1 mouse cellular context compared by ENCODE assay signal in genomic region chr15:102931706-102932358, GRCm38 (mm10).
TF ChIP-seq lines count a peak whose summit lies in the region.

No protein-coding gene starts in this region.

TF ChIP-seq in CH12.LX, 34 proteins besides CTCF, POLR2A, EP300 and RAD21:
- TF ChIP-seq KAT2A (IDR thresholded peaks at IDR 0.05; ENCODE audit: insufficient replicate concordance, low read length), result no peak
- no peak for TF ChIP-seq ETS1 (conservative IDR thresholded peaks at IDR 0.05; ENCODE audit: low read depth, low read length)
- no peak for TF ChIP-seq USF2 (conservative IDR thresholded peaks at IDR 0.05; ENCODE audit: low read depth, low read length)
- TF ChIP-seq SIN3A (IDR thresholded peaks at IDR 0.05; ENCODE audit: low read length), result no peak
- TF ChIP-seq ZNF384 (IDR thresholded peaks at IDR 0.05; ENCODE audit: low read depth, low read length), result no peak
- TF ChIP-seq CHD2 (IDR thresholded peaks at IDR 0.05; ENCODE audit: low read length), result no peak
- TF ChIP-seq JUND (conservative IDR thresholded peaks at IDR 0.05; ENCODE audit: low read depth, low read length), result no peak
- TF ChIP-seq ZMIZ1 (IDR thresholded peaks at IDR 0.05; ENCODE audit: low read depth, low read length), result no peak
- no peak for TF ChIP-seq MAZ (IDR thresholded peaks at IDR 0.05; ENCODE audit: low read depth, low read length)
- no peak for TF ChIP-seq IRF4 (IDR thresholded peaks at IDR 0.05; ENCODE audit: low read depth, low read length)
- no peak for TF ChIP-seq BHLHE40 (IDR thresholded peaks at IDR 0.05; ENCODE audit: low read depth, low read length)
- no peak for TF ChIP-seq GABPA (IDR thresholded peaks at IDR 0.05; ENCODE audit: insufficient replicate concordance, low read depth, low read length)
- no peak for TF ChIP-seq NELFE (IDR thresholded peaks at IDR 0.05; ENCODE audit: low read depth, low read length)
- no peak for TF ChIP-seq MAX (IDR thresholded peaks at IDR 0.05; ENCODE audit: low read length)
